9 mouse cellular contexts compared by ENCODE assay signal in the genomic region with DNA sequence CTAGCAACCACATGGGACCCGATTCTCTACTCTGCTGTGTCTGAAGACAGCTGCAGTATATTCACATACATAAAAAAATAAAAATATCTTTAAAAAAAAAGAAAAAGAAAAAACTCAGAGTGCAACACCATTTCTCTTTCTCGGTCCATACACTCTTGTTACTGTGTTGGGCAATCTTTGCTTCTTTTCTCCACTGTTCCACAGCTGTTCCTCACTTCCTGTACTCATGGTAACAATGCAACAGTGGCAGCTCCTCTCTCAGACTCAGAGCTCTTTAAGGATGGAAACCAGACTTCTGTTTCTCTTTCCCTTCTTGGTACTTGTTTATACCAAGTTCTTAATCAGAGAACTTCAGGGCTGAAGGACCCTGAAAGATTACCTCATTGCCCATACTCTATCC. TPM values are rescaled to one million over a fixed set of nuclear protein-coding genes. Genes with fewer than 3 reads are reported as not detected.
DNase-seq lines count a peak whose midpoint lies in the region; ATAC-seq and TF ChIP-seq lines count a peak whose summit lies in the region.
"Had no signal": no experiment of that assay in that cellular context is flagged by ENCODE, and none has a peak within 500 bp of the region (broad histone marks: within the 10 kb centered on the region; RNA-seq: fewer than 3 reads in every experiment).

No protein-coding gene starts in this region.

- intact Hi-C loops in left cerebral cortex, adult 2 months (cut with DNase I) = no loop called here

- WGBS in embryonic facial prominence, embryonic 12.5 days = 83% methylated on average over 2 of the region's 2 CpGs
- WGBS in intestine, embryonic 16.5 days = 71% methylated on average over 2 of the region's 2 CpGs

- peak overlapping the region; percentile 65 for H3K4me2 ChIP-seq in embryonic facial prominence, embryonic 12.5 days (replicated peaks)
- H3K4me2 ChIP-seq in intestine, embryonic 16.5 days (ENCODE audit: low read depth, low read length) = peak overlapping the region; percentile 62

- peaks cover 51% of the 10 kb centered on the region for H3K36me3 ChIP-seq in embryonic facial prominence, embryonic 12.5 days
- peaks cover 7% of the 10 kb centered on the region for H3K36me3 ChIP-seq in intestine, embryonic 16.5 days (ENCODE audit: control insufficient read depth, insufficient read depth, low read length)

- peak overlapping the region; percentile 98; the same call in 1 of the 2 replicates for H3K27ac ChIP-seq in left cerebral cortex, adult 2 months
- no peak overlapping the region for H3K27ac ChIP-seq in embryonic facial prominence, embryonic 12.5 days
- H3K27ac ChIP-seq in intestine, embryonic 16.5 days (ENCODE audit: low read length) = no peak overlapping the region

- H3K4me1 ChIP-seq in embryonic facial prominence, embryonic 12.5 days = peaks cover 17% of the 10 kb centered on the region
- H3K4me1 ChIP-seq in intestine, embryonic 16.5 days (ENCODE audit: control insufficient read depth, insufficient read depth, low read length) = peaks cover 9% of the 10 kb centered on the region

- no peaks in the 10 kb centered on the region for H3K9me3 ChIP-seq in embryonic facial prominence, embryonic 12.5 days
- no peaks in the 10 kb centered on the region for H3K9me3 ChIP-seq in intestine, embryonic 16.5 days (ENCODE audit: control insufficient read depth, low read length)

- DNase-seq in left cerebral cortex, adult 2 months (ENCODE audit: extremely low spot score in 1 of 2, low spot score in 2 of 2) = no peak
- no peak for DNase-seq in left cerebral cortex, adult 11 months (ENCODE audit: low spot score)
- peak; percentile 32 for DNase-seq in naive thymus-derived CD4-positive, alpha-beta T cell, adult 2 months (ENCODE audit: low read depth)
- no peak for DNase-seq in right cerebral cortex, adult 18-20 months
- no peak for DNase-seq in adrenal gland, adult 8-10 months
- DNase-seq in thymus, postnatal 4 days = no peak
- DNase-seq: adrenal gland, postnatal 36 days had no signal

- H3K4me3 ChIP-seq in left cerebral cortex, adult 2 months = peak overlapping the region; percentile 97
- H3K4me3 ChIP-seq in embryonic facial prominence, embryonic 12.5 days = peak overlapping the region; percentile 88
- peak overlapping the region; percentile 97 for H3K4me3 ChIP-seq in intestine, embryonic 16.5 days (ENCODE audit: low read length)

- TF ChIP-seq CTCF in left cerebral cortex, adult 2 months (IDR thresholded peaks at IDR 0.05) = no peak

- peak overlapping the region; percentile 90 for H3K9ac ChIP-seq in embryonic facial prominence, embryonic 12.5 days
- peak overlapping the region; percentile 98 for H3K9ac ChIP-seq in intestine, embryonic 16.5 days (ENCODE audit: low read depth, low read length)

- no peak for ATAC-seq in embryonic facial prominence, embryonic 12.5 days (ENCODE audit: insufficient number of reproducible peaks, insufficient read depth, low FRiP score, low TSS enrichment)
- ATAC-seq in intestine, embryonic 16.5 days = no peak

- H3K27me3 ChIP-seq in embryonic facial prominence, embryonic 12.5 days = no peaks in the 10 kb centered on the region
- no peaks in the 10 kb centered on the region for H3K27me3 ChIP-seq in intestine, embryonic 16.5 days (replicated peaks; ENCODE audit: control insufficient read depth, insufficient read depth, low read length)

RNA-seq across cellular contexts. Expression of a gene that starts 1.1 kb away (rescaled TPM):
- total RNA-seq in left cerebral cortex, adult 2 months (2021) = 10 to 100 TPM; 36.5 to 41.2 TPM
- polyA plus RNA-seq in embryonic facial prominence, embryonic 12.5 days (2016; fragmentation: Nextera tagmentation; extraction: Ambion mirVana) = 51.1 and 53.7 TPM in 2 replicates
- 24.8 and 27.1 TPM in 2 replicates for polyA plus RNA-seq in intestine, embryonic 16.5 days (2015; fragmentation: Nextera tagmentation; extraction: Ambion mirVana)
- 10 to 100 TPM; 41.4 to 48.0 (median 45.2) TPM for total RNA-seq in adrenal gland, adult 8-10 months (2022)

RNA-seq across cellular contexts. Expression of a gene that starts 1.2 kb away (rescaled TPM):
- 100 to 1,000 TPM; 217 to 242 TPM for total RNA-seq in left cerebral cortex, adult 2 months (2021)
- polyA plus RNA-seq in embryonic facial prominence, embryonic 12.5 days (2016; fragmentation: Nextera tagmentation; extraction: Ambion mirVana) = 208 and 212 TPM in 2 replicates
- polyA plus RNA-seq in intestine, embryonic 16.5 days (2015; fragmentation: Nextera tagmentation; extraction: Ambion mirVana) = 301 and 316 TPM in 2 replicates
- total RNA-seq in adrenal gland, adult 8-10 months (2022) = 100 to 1,000 TPM; 308 to 467 (median 370) TPM

RNA-seq across cellular contexts. Expression of a gene that starts 17.7 kb away (rescaled TPM):
- total RNA-seq in left cerebral cortex, adult 2 months (2021) = 100 to 1,000 TPM; 259 to 287 TPM
- polyA plus RNA-seq in embryonic facial prominence, embryonic 12.5 days (2016; fragmentation: Nextera tagmentation; extraction: Ambion mirVana) = 21.8 and 25.9 TPM in 2 replicates
- 3.3 and 4.8 TPM in 2 replicates for polyA plus RNA-seq in intestine, embryonic 16.5 days (2015; fragmentation: Nextera tagmentation; extraction: Ambion mirVana)
- total RNA-seq in adrenal gland, adult 8-10 months (2022) = 1 to 10 TPM; 1.6 to 3.5 (median 2.8) TPM

RNA-seq across cellular contexts. Expression of a gene that starts 36.8 kb away (rescaled TPM):
- 100 to 1,000 TPM; 146 to 149 TPM for total RNA-seq in left cerebral cortex, adult 2 months (2021)
- 113 and 116 TPM in 2 replicates for polyA plus RNA-seq in embryonic facial prominence, embryonic 12.5 days (2016; fragmentation: Nextera tagmentation; extraction: Ambion mirVana)
- 71.8 and 73.1 TPM in 2 replicates for polyA plus RNA-seq in intestine, embryonic 16.5 days (2015; fragmentation: Nextera tagmentation; extraction: Ambion mirVana)
- 100 to 1,000 TPM in 1 of 4 experiments, 10 to 100 TPM in 3; 74.4 to 102 (median 89.7) TPM for total RNA-seq in adrenal gland, adult 8-10 months (2022)

RNA-seq across cellular contexts. Expression of a gene that starts 56.4 kb away (rescaled TPM):
- 100 to 1,000 TPM in 1 of 2 experiments, 10 to 100 TPM in 1; 99.8 to 115 TPM for total RNA-seq in left cerebral cortex, adult 2 months (2021)
- 191 and 198 TPM in 2 replicates for polyA plus RNA-seq in embryonic facial prominence, embryonic 12.5 days (2016; fragmentation: Nextera tagmentation; extraction: Ambion mirVana)
- polyA plus RNA-seq in intestine, embryonic 16.5 days (2015; fragmentation: Nextera tagmentation; extraction: Ambion mirVana) = 409 and 416 TPM in 2 replicates
- total RNA-seq in adrenal gland, adult 8-10 months (2022) = 100 to 1,000 TPM; 136 to 235 (median 166) TPM

Comparison
In these comparisons a context has a peak if more than half of its experiments do, and no peak if none do; other contexts are left out.
1. RNA of a gene that starts 17.7 kb away (total RNA-seq): 259 to 287 TPM in left cerebral cortex, adult 2 months; 1.6 to 3.5 TPM in adrenal gland, adult 8-10 months; every median in the first group is over 10 times any median in the second.
2. Peak in every context shown above with its lines, with median percentiles within 50 percentile points of each other: H3K4me3 ChIP-seq.